Mouse (Mus musculus) limb, embryonic 14.5 days (tissue): Measurements from ENCODE around the gene Ddx17. TPM values are rescaled to one million over a fixed set of nuclear protein-coding genes. Genes with fewer than 3 reads are reported as not detected.
A peak's percentile ranks its signal among the peaks of the same experiment; 100 is the strongest.

Source experiments
- ATAC-seq: fragments of 200-750 bp; cut with Nextera tagmentation; 2 replicates; pipeline ENCODE4 v1.8.0; 2017; ENCODE audit warnings: low read depth, moderate number of reproducible peaks, moderate TSS enrichment; ENCODE audit not compliant: low FRiP score
- DNase-seq: peaks from one replicate; pipeline ENCODE4 v3.0.0-alpha.2; 2015; ENCODE audit warnings: low spot score
- H3K27ac ChIP-seq: fragments of 300-500 bp; sonication (generic); replicated peaks from 2 replicates; pipeline ENCODE4 v1.5.1; 2014; ENCODE audit warnings: low read depth, mild to moderate bottlenecking, low read length, moderate library complexity, mixed read lengths
- H3K27me3 ChIP-seq: fragments of 300-500 bp; sonication (generic); 2 replicates; pipeline ENCODE4 v1.6.1; 2014; ENCODE audit warnings: low read length, mixed read lengths; ENCODE audit not compliant: control insufficient read depth, insufficient read depth
- H3K36me3 ChIP-seq: fragments of 300-500 bp; sonication (generic); 2 replicates; pipeline ENCODE4 v1.6.1; 2014; ENCODE audit warnings: mild to moderate bottlenecking, low read length, moderate library complexity, mixed read lengths; ENCODE audit not compliant: control insufficient read depth, insufficient read depth
- H3K4me1 ChIP-seq: fragments of 300-500 bp; sonication (generic); 2 replicates; pipeline ENCODE4 v1.6.1; 2014; ENCODE audit warnings: antibody characterized with exemption, low read length, mixed read lengths; ENCODE audit not compliant: control insufficient read depth, insufficient read depth
- H3K4me2 ChIP-seq: fragments of 300-500 bp; sonication (generic); replicated peaks from 2 replicates; pipeline ENCODE4 v1.6.1; 2014; ENCODE audit warnings: low read depth, mild to moderate bottlenecking, low read length, moderate library complexity; ENCODE audit not compliant: severe bottlenecking
- H3K4me3 ChIP-seq: fragments of 300-500 bp; sonication (generic); replicated peaks from 2 replicates; pipeline ENCODE4 v1.5.1; 2014; ENCODE audit warnings: low read length
- H3K9ac ChIP-seq: fragments of 300-500 bp; sonication (generic); 2 replicates; pipeline ENCODE4 v1.6.1; 2014; ENCODE audit warnings: mild to moderate bottlenecking, low read depth, low read length, moderate library complexity; ENCODE audit not compliant: severe bottlenecking
- H3K9me3 ChIP-seq: fragments of 300-500 bp; sonication (generic); 2 replicates; pipeline ENCODE4 v1.6.1; 2016; ENCODE audit warnings: low read length; ENCODE audit not compliant: control insufficient read depth
- POLR2A ChIP-seq: fragments of 200-500 bp; IDR thresholded peaks from 2 replicates; pipeline ENCODE4 v1.8.0; 2012; ENCODE audit warnings: inconsistent platforms, mild to moderate bottlenecking, moderate library complexity, borderline replicate concordance; ENCODE audit not compliant: insufficient read depth, insufficient read length; ENCODE audit errors: extremely low read depth
- whole genome bisulfite sequencing: fragments of 180-500 bp; shearing (Covaris S2); extraction: QIAGEN DNeasy Blood & Tissue Kit; methylation state at CpG from one replicate; pipeline ENCODE4 v1.1.7; 2014; 5-methylcytosine and 5-hydroxymethylcytosine counted together
- polyA plus RNA-seq, 2 experiments: library from polyadenylated mRNA; depleted of rRNA in 1 of 2; stranded (reverse) in 1 of 2; unstranded in 1 of 2; fragments of >200 nt; fragmentation: Nextera tagmentation in 1 of 2; extraction: Ambion mirVana in 1 of 2; gene quantifications; 2 replicates each; pipeline versions ENCODE4 v1.2.1 to v1.2.3; 2012 to 2014

Ddx17 gene
- polyA plus RNA-seq, 2 experiments: 92.6 to 724 TPM

GRCm38 (mm10) chr15:79518571-79518970, 28.0 kb downstream of the Ddx17 start:
- 91% methylated on average over 3 of the region's 3 CpGs for WGBS
- H3K4me3 ChIP-seq: no peak overlapping the region; the same call in 1 of the 2 replicates
- H3K4me2 ChIP-seq: peak overlapping the region; percentile 67
- H3K27ac ChIP-seq: no peak overlapping the region
- no peak overlapping the region for H3K9ac ChIP-seq
- no peak for DNase-seq
- H3K9me3 ChIP-seq: no peaks in the 10 kb centered on the region
- peaks cover 8% of the 10 kb centered on the region; the same call in 1 of the 2 replicates for H3K27me3 ChIP-seq
- H3K4me1 ChIP-seq: peaks cover 27% of the 10 kb centered on the region
- H3K36me3 ChIP-seq: peaks cover 16% of the 10 kb centered on the region
- no peak for TF ChIP-seq POLR2A
- ATAC-seq: no peak

GRCm38 (mm10) chr15:79517710-79518109, 28.8 kb downstream of the Ddx17 start:
- Histone ChIP-seq H3K4me1 (peaks cover 27% of the 10 kb centered on the region), H3K4me3 (peak overlapping the region; percentile 59), H3K27me3 (peaks cover 9% of the 10 kb centered on the region; the same call in 1 of the 2 replicates), H3K9me3 (no peaks in the 10 kb centered on the region), H3K4me2 (peak overlapping the region; percentile 67), H3K27ac (no peak overlapping the region), H3K9ac (no peak overlapping the region; the same call in 1 of the 2 replicates), H3K36me3 (peaks cover 7% of the 10 kb centered on the region)
- no peak for TF ChIP-seq POLR2A
- no peak for ATAC-seq
- DNase-seq: no peak
- 72% methylated on average over 4 of the region's 4 CpGs for WGBS

GRCm38 (mm10) chr15:79516171-79517096, 30.1 kb downstream of the Ddx17 start, which contains the start of gene Kdelr3:
Gene Kdelr3, plus strand, starts transcription at chr15:79516411.
- H3K27ac ChIP-seq: peak within 1 kb of the TSS; percentile 68
- peak within 1 kb of the TSS; percentile 67 for H3K4me2 ChIP-seq
- peaks cover 10% of the 10 kb centered on the region; the same call in 1 of the 2 replicates for H3K27me3 ChIP-seq
- ATAC-seq: peak; percentile 77
- H3K4me3 ChIP-seq: peak within 1 kb of the TSS; percentile 59
- 2% methylated on average over 43 of the region's 71 CpGs for WGBS
- peak; percentile 72; the same call in 1 of the 2 replicates for TF ChIP-seq POLR2A
- no peaks in the 10 kb centered on the region for H3K9me3 ChIP-seq
- H3K4me1 ChIP-seq: peaks cover 37% of the 10 kb centered on the region
- DNase-seq: peak; percentile 86
- peaks cover 3% of the 10 kb centered on the region; the same call in 1 of the 2 replicates for H3K36me3 ChIP-seq
- peak within 1 kb of the TSS; percentile 77 for H3K9ac ChIP-seq

GRCm38 (mm10) chr15:79513940-79514339, 32.6 kb downstream of the Ddx17 start:
- no peak overlapping the region for H3K4me2 ChIP-seq
- DNase-seq (peak; percentile 41), ATAC-seq (no peak)
- H3K9me3 ChIP-seq: no peaks in the 10 kb centered on the region
- no peak overlapping the region for H3K27ac ChIP-seq
- H3K4me1 ChIP-seq: peaks cover 33% of the 10 kb centered on the region
- peaks cover 28% of the 10 kb centered on the region for H3K27me3 ChIP-seq
- 11% methylated on average over 9 of the region's 9 CpGs for WGBS
- TF ChIP-seq POLR2A: no peak
- no peaks in the 10 kb centered on the region for H3K36me3 ChIP-seq
- H3K9ac ChIP-seq: no peak overlapping the region
- H3K4me3 ChIP-seq: no peak overlapping the region

GRCm38 (mm10) chr15:79511553-79512320, 34.8 kb downstream of the Ddx17 start:
- Histone ChIP-seq H3K27me3 (peaks cover 44% of the 10 kb centered on the region), H3K4me1 (peaks cover 14% of the 10 kb centered on the region), H3K4me2 (peak overlapping the region; percentile 77), H3K27ac (no peak overlapping the region), H3K36me3 (no peaks in the 10 kb centered on the region), H3K9ac (peak overlapping the region; percentile 34; the same call in 1 of the 2 replicates), H3K9me3 (no peaks in the 10 kb centered on the region), H3K4me3 (peak overlapping the region; percentile 38)
- DNase-seq (peak; percentile 81), ATAC-seq (peak; percentile 75)
- 1% methylated on average over 61 of the region's 61 CpGs for WGBS
- no peak for TF ChIP-seq POLR2A
